Mouse (Mus musculus) heart, adult 2 months (tissue): ENCODE measurements around the gene Podn.

Experiments
- CTCF ChIP-seq: fragments of 200-600 bp; IDR thresholded peaks from 2 replicates; pipeline ENCODE4 v1.8.1; 2022; ENCODE audit warnings: antibody characterized with exemption, mild to moderate bottlenecking, moderate library complexity
- EP300 ChIP-seq: fragments of 200-500 bp; IDR thresholded peaks from 2 replicates; pipeline ENCODE4 v1.6.1; 2011; ENCODE audit warnings: low read depth, low read length, control low read depth; ENCODE audit not compliant: insufficient read depth
- POLR2A ChIP-seq: fragments of 200-500 bp; IDR thresholded peaks from 2 replicates; pipeline ENCODE4 v1.6.1; 2011; ENCODE audit warnings: mild to moderate bottlenecking, low read depth, low read length, control low read depth; ENCODE audit not compliant: insufficient read depth

DNA sequence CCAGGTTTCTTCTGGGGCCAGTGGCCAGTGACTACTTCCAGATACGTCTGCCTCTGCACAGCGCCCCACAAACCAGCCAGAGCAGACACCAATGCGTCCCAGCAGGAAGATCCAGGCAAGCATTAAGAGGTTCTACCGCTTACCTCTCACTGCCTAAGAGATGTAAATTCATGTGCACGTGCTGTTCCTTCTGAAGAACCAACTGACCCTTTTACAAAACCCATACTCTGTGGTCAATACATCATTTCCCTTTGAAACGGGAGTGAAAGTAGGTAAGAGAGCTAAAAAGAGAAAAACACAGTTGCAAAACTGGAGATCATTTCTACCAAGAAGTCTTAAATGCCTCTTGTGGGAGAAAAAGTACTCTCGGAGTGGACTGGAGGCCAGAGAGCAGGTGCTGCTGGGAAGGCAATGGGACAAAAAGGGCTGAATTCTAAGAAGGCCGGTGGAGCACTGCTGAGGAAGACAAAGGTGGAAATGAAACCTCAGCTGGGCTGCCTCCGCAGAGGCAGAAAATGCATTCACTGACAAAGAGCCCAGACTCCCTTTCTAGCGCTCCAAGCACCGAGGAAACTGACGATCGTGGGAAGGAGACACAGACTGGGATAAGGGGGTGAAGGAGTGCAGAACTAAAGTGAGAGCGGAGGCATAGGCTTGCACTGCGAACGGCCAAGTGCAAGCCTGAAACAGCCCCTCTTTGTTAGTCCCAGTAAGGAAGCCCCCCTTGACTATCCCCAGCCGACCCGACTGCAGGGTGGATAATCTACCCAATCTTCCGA, 36.5 kb downstream of the Podn start:
- TF ChIP-seq CTCF (no peak), POLR2A (no peak), EP300 (no peak)
